Mouse (Mus musculus) bone marrow macrophage, adult 2 months (primary cell): Measurements from ENCODE around the gene 5730596B20Rik. TPM values are rescaled to one million over a fixed set of nuclear protein-coding genes. Genes with fewer than 3 reads are reported as not detected.
A peak's percentile ranks its signal among the peaks of the same experiment; 100 is the strongest.

Experiments used
- H3K27ac ChIP-seq: 2 replicates; pipeline ENCODE4 v1.5.1; 2012; ENCODE audit warnings: low read depth, low read length; ENCODE audit not compliant: insufficient read depth
- H3K4me1 ChIP-seq: 2 replicates; pipeline ENCODE4 v1.6.1; 2012; ENCODE audit warnings: low read length; ENCODE audit not compliant: control insufficient read depth, insufficient read depth
- H3K4me3 ChIP-seq: 2 replicates; pipeline ENCODE4 v1.5.1; 2012; ENCODE audit warnings: mild to moderate bottlenecking, low read length, moderate library complexity; ENCODE audit not compliant: insufficient read depth
- CTCF ChIP-seq: IDR thresholded peaks from 2 replicates; pipeline ENCODE4 v1.5.1; 2012; ENCODE audit warnings: low read depth, mild to moderate bottlenecking, low read length, moderate library complexity
- POLR2A ChIP-seq: IDR thresholded peaks from 2 replicates; pipeline ENCODE4 v1.6.1; 2012; ENCODE audit warnings: mild to moderate bottlenecking, low read depth, low read length, borderline replicate concordance
- polyA plus RNA-seq: library from polyadenylated mRNA; stranded (reverse); fragments of >200 nt; gene quantifications from 2 replicates; pipeline ENCODE4 v1.2.4, GENCODE M21; 2012; ENCODE audit not compliant: missing spikeins, insufficient read depth, insufficient read length

The 5730596B20Rik gene
- polyA plus RNA-seq, result not detected in 2 replicates

DNA sequence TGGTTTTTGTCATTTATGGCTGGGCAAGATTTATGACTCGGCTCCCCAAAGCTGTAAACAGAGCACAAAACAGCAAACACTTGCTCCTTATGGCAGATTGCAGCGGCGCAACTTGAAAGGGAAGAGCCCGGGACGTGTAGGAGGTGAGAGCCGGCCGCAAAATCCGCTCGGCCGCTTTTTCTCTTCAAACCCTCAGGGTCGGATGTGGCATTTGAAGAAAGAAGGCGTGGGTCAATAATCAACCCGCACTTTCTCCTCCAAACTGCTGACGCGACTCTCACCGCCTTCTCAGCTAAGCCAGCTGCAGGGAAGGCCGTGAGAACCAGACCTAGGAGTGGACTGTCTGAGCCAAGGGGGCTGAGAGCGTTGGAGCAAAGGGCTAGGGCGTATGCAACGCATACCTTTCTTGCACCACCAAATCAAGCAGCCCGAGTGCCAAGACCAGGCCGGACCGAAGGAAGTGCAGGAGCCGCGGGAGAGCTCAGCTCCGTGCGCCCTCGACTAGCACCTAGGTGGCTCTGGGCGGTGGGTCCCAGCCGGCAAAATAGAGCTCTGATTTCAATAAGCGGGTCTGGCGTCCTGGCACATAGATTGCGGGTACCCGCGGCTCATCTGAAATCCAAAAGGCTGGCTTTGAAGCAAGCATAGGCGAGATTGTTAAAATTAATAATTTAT lies at the start of gene 5730596B20Rik:
TSS of gene 5730596B20Rik (plus strand) at position 438 of the 675 bp plus-strand sequence.
- TF ChIP-seq POLR2A, result no peak
- TF ChIP-seq CTCF, result no peak
- H3K4me3 ChIP-seq, result no peak within 1 kb of the TSS
- no peak within 1 kb of the TSS for H3K27ac ChIP-seq
- no peaks in the 10 kb centered on the region for H3K4me1 ChIP-seq

DNA sequence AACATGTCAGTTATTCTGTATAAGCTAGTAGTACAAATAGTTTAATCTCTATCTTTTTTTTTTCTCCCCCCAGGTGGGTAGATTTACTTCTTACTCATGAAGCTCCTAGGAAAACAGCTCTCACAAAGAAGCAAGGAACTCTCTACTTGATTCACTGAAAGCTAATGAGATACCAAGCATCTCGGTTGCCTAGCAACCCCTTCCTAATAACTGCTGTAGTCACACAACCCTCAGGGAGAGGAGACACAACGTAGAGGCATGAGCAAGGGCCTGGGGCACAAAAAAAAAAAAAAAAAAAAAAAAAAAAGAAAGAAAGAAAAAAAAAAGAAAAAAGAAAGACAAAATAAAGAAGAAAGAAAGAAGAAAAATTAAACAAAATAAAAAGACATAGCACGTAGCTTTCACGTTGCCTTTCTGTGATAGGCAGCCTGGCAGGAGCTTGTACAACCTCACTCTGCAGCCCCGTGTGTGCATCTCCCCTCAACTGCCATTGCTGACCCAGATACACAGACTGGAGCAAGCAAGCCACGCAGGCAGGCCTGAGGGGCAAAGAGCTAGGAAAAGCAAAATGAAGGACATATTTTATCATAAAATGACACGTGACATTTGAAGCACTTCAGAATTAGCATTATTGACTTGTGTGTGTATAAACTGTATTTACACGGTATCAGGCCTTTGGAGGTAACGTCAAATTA lies 39.3 kb upstream of the 5730596B20Rik start:
- H3K4me1 ChIP-seq, result peaks cover 4% of the 10 kb centered on the region
- TF ChIP-seq POLR2A, result no peak
- TF ChIP-seq CTCF, result no peak
- H3K27ac ChIP-seq, result no peak overlapping the region
- no peak overlapping the region for H3K4me3 ChIP-seq

DNA sequence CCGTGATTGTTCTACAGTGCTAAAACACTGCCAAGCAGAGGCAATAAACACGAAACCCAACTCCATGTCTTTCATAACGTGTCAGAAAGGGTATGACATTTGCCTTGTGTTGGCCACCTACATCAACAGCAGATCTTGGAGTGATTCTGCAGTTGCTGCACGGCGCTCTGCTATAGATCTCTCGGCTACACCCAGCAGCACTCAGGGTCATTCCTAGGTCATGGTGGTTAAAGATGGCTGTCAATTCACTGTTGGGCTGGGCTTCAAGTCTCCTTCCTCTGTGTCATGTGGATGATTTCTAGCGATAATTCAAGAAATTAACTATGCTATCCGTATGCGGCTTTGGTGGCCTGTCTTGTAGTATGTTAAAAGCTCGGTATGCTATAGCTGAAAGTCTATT lies 38.7 kb upstream of the 5730596B20Rik start:
- Histone ChIP-seq H3K4me3 (no peak overlapping the region), H3K27ac (no peak overlapping the region), H3K4me1 (peaks cover 4% of the 10 kb centered on the region)
- no peak for TF ChIP-seq CTCF
- no peak for TF ChIP-seq POLR2A

GRCm38 (mm10) chr6:52139115-52139514 lies 38.2 kb upstream of the 5730596B20Rik start:
- H3K27ac ChIP-seq, result no peak overlapping the region
- TF ChIP-seq POLR2A (no peak), CTCF (no peak)
- peaks cover 4% of the 10 kb centered on the region for H3K4me1 ChIP-seq

GRCm38 (mm10) chr6:52150401-52150966 lies 26.8 kb upstream of the 5730596B20Rik start:
- Histone ChIP-seq H3K4me1 (peaks cover 12% of the 10 kb centered on the region), H3K27ac (no peak overlapping the region), H3K4me3 (no peak overlapping the region)
- TF ChIP-seq POLR2A (no peak), CTCF (no peak)

More at GRCm38 (mm10) chr6:52139115-52139514, 38.2 kb upstream of the 5730596B20Rik start:
- no peak overlapping the region for H3K4me3 ChIP-seq

GRCm38 (mm10) chr6:52151571-52151970 lies 25.7 kb upstream of the 5730596B20Rik start:
- Histone ChIP-seq H3K4me1 (peaks cover 12% of the 10 kb centered on the region), H3K27ac (peak overlapping the region; percentile 8; the same call in 1 of the 2 replicates), H3K4me3 (no peak overlapping the region)
- TF ChIP-seq CTCF (no peak), POLR2A (no peak)

DNA sequence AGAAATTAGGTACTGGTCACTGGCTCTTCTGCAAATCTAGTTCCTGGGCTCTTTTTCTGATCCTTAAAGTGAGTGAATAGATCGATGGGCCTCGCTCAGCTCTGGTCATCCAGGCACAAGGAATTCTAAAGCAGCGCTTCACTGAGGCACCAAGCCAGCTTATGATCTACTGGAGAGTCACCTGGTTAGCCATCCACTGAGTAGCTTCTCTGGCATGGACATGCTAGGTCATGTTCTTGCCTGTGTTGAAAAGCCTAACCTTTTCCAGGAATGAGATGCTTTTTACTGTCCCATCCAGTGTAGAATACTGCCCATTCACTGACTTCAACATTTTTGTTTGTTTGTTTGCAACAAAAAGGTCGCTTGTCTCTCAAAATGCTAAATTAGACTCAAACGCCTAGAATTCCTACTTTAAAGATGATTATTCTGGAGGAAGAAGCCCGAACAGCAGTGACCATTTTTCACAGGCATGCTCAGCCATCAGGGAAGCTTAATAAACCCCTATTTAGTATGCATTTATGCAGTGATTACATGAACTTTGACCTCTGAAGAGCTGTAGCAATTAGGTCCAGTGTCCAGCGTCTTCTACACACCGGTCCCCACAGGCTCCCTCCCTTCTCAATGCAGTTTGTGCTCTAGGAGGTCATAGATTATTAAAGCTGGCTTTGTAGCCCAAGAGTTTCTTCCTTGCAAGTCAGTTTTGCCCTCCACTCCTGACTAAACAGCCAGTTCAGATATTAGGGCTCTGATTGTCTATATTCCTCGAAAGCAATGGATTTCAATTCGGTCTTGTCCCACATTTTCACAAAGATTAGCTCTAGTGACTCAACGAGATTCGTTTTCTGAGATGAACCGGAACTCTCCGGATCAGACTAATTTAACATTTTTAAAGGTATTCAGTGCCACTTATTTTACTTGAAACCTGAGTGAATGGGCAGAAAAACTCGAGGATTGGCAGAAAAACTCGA lies 24.8 kb upstream of the 5730596B20Rik start:
- Histone ChIP-seq H3K4me3 (no peak overlapping the region), H3K27ac (no peak overlapping the region), H3K4me1 (peaks cover 14% of the 10 kb centered on the region)
- TF ChIP-seq CTCF (no peak), POLR2A (no peak)

- TF ChIP-seq POLR2A (no peak), CTCF (no peak)
- Histone ChIP-seq H3K4me1 (peaks cover 16% of the 10 kb centered on the region), H3K27ac (no peak overlapping the region), H3K4me3 (no peak overlapping the region)
Measured at GRCm38 (mm10) chr6:52153270-52153669, 24.0 kb upstream of the 5730596B20Rik start.

DNA sequence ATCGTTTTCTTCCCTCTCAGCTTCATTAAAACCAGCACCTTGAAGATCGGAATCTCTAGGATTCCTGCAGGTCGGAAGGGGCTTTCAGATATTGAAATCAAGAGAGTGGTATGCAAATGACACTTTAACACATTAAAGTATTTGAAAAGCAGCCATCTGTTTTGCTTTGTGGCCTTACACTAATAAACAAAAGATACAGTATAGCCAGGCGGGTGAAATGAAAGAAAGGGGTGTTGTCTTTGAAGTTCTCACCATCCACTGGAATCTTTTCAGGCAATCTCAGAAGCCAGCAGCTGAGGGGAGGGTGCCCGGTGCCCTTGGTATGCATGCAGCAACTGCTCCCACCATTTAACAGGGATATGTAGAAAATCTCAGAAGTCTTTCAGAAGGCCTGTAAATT lies 23.3 kb upstream of the 5730596B20Rik start:
- Histone ChIP-seq H3K27ac (no peak overlapping the region), H3K4me1 (peaks cover 16% of the 10 kb centered on the region), H3K4me3 (no peak overlapping the region)
- TF ChIP-seq CTCF, result no peak
- TF ChIP-seq POLR2A, result no peak

DNA sequence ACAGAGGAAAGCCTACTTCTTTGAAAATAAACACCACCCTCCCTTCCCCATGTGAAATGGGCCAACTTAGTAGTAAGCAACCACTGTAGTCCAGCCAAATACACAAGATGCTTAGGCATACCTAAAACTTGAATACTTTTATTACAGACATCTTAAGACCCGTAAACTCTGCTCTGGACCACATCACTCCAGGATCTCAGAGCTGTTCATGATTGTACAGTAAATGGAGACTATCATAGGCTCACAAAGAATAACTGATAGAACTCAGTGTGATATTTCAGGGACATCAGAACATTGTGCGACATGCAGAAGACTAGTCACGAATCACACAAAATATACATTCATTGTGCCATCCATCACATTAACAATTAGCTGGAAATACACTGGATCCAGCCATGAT lies 21.8 kb upstream of the 5730596B20Rik start:
- no peak overlapping the region for H3K4me3 ChIP-seq
- no peak overlapping the region for H3K27ac ChIP-seq
- H3K4me1 ChIP-seq, result peaks cover 21% of the 10 kb centered on the region
- TF ChIP-seq POLR2A (no peak), CTCF (no peak)
